15 mouse cellular contexts compared by ENCODE assay signal in genomic region chr6:138086421-138086820, GRCm38 (mm10). TPM values are rescaled to one million over a fixed set of nuclear protein-coding genes. Genes with fewer than 3 reads are reported as not detected.
"Had no signal": no experiment of that assay in that cellular context is flagged by ENCODE, and none has a peak within 500 bp of the region (broad histone marks: within the 10 kb centered on the region; RNA-seq: fewer than 3 reads in every experiment).

No protein-coding gene starts in this region.

RNA-seq across cellular contexts. Expression of gene Slc15a5, which starts 6.7 kb away (rescaled TPM):
- total RNA-seq: layer of hippocampus, adult 8-10 months; left cerebral cortex, adult 18-20 months; left cerebral cortex, postnatal 10 days; left cerebral cortex, postnatal 4 days; megakaryocyte-erythroid progenitor cell, adult 5-6 weeks had no signal
- polyA plus RNA-seq: intestine, embryonic 15.5 days; kidney, embryonic 15.5 days; large intestine, adult 2 months; limb, embryonic 13.5 days; liver, embryonic 11.5 days; liver, embryonic 15.5 days; lung, embryonic 15.5 days; midbrain, embryonic 12.5 days; spleen, adult 2 months; stomach, embryonic 15.5 days had no signal
